Mouse (Mus musculus): Measurements from ENCODE around the gene Smarcd3.

Smarcd3 gene

DNA sequence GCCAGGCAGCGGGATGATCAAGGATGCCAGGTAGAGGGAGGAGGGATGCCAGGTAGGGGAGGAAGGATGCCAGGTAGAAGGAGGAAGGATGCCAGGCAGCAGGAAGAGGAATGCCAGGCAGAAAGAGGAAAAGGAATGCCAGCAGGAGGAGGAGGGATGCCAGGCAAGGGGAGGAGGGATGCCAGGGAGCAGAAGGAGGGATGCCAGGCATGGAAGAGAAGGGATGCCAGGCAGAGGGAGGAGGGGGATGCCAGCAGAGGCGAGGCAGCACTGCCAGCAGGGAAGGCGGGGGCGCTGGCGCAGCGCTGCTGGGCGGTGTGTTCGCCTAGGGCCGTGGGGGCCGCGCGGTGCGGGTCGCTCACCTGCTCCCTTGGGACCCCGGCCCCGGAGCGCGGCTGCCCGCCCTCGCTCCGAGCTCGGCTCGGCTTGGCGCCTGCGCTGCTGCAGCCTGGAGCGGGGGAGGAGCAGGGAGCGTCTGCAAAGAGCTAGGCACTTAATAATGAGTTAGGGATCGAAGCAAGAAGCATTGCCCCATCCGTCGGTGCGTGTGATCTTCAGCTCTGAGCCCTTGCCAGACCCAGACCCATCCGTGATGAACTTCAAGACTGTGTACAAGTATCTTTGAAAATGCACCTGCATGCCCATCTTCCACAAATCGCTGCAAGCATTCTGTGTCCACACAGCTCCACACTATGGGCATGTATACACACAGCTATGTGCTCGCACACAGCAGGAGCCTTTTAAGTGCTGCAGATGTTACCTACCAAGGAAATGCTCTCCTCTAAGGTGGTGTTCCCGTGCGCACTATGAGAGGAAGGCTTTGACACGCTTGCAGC, at the start of gene Smarcd3:
TSS of gene Smarcd3 (minus strand) at position 426 of the 836 bp plus-strand sequence.
- DNase-seq (ENCODE audit: low spot score in 2 of 2) = peak in 1 of 2 experiments; percentile 28

DNA sequence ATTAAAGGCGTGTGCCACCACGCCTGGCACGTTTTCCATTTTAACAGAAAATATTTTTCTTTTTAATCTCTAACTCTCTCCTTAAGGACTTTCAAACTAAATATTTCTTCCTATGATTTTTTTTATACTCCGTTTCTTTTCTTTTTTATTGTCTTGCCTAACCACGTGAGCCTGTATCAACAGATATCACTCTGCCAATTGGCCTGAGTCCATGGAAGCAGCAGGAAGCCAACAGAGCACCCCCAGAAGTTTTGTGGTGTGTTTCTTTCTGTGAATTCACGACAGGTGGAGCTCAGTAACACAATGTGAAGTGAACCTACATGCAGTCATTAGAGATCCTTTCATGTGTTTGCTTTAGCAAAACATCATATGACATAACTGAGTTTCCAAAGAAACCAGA, 37.2 kb upstream of the Smarcd3 start:
- DNase-seq (ENCODE audit: low spot score in 2 of 2) = no peak

DNA sequence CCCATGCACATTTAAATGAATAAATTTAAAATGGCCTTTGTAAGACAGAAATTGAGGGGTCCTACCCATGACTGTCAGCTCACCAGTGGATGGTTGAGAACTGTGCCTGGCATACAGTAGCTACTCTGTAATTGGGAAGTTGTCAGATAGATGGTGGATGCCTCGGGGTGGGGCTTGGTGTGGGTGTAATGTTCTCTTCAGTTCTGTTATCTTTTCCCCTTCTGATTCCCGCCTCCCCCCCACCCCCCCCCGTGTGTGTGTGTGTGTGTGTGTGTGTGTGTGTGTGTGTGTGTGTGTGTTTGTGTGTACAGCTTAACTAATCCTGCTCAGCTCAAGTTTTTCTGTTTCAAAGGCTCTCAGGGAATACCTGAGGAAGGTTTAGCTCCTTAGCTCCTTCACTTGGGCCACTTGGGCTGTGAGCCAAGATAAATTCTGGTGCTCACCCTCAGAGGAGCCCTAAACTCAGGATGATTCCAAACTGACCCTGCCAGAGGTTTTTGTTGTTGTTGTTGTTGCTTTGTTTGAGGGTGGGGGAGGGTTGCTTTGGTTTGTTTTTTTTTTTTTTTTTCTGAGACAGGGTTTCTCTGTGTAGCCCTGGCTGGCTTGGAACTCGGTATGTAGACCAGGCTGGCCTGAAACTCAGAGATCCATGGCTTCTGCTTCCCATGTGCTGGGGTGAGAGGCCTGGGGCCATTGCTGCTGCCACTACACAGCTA, 35.7 kb upstream of the Smarcd3 start:
- no peak for DNase-seq (ENCODE audit: low spot score in 2 of 2)

DNA sequence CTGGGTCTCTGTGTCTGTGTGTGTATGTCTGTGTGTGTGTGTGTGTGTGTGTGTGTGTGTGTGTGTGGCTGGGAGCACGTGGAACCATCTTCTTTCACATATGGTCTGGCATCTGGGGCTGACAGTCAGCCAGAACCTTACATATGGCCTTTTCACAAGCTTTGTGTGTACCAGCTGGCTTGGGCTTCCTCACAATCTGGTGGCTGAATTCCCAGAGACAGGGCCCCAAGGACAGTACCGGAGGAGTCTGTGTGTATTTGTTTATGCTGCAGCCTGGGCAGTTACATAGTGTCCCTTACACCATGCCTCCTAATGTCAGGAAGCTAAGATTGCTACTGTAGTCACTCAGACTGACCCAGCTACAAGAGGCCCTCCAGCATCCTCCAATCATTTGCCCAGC, 32.9 kb upstream of the Smarcd3 start:
- DNase-seq (ENCODE audit: low spot score in 2 of 2) = no peak

DNA sequence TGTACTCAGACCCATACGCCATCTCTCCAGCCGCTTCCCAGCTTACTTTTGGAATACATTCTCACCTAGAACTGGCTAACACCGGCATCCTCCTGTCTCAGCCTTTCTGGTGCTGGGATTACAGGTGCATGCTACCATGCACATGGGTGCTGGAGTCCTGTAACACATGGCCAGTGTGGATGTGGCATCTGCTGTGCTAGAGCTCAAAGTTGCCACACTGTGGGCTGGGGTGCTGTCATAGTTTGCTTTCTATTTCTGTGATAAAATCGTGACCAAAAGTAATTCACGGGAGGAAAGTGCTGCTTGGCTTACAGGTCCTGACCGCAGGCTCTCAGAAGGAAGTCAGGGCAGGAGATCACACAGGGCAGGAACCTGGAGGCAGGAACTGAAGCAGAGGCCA, 30.3 kb upstream of the Smarcd3 start:
- no peak for DNase-seq (ENCODE audit: low spot score in 2 of 2)

DNA sequence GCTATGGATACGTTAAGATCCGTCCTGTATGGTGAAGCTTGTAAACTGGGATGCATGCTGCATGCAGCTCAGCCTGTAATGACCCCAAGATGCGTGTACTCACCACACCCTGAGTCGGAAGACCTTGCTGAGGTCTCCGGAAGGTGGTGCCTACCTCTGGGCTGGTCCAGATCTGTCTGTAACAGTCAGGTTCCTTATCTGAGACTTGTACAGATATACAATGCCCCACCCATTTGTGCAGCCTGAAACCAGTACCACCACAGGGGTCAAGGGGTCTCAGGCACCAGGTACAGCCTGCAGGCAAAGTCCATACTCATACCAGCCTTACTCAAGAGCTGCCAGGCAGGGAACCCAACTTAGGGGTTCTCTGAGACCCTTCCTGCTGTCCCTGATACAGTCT, 28.6 kb upstream of the Smarcd3 start:
- DNase-seq (ENCODE audit: low spot score in 2 of 2) = peak in 1 of 2 experiments; percentile 6

DNA sequence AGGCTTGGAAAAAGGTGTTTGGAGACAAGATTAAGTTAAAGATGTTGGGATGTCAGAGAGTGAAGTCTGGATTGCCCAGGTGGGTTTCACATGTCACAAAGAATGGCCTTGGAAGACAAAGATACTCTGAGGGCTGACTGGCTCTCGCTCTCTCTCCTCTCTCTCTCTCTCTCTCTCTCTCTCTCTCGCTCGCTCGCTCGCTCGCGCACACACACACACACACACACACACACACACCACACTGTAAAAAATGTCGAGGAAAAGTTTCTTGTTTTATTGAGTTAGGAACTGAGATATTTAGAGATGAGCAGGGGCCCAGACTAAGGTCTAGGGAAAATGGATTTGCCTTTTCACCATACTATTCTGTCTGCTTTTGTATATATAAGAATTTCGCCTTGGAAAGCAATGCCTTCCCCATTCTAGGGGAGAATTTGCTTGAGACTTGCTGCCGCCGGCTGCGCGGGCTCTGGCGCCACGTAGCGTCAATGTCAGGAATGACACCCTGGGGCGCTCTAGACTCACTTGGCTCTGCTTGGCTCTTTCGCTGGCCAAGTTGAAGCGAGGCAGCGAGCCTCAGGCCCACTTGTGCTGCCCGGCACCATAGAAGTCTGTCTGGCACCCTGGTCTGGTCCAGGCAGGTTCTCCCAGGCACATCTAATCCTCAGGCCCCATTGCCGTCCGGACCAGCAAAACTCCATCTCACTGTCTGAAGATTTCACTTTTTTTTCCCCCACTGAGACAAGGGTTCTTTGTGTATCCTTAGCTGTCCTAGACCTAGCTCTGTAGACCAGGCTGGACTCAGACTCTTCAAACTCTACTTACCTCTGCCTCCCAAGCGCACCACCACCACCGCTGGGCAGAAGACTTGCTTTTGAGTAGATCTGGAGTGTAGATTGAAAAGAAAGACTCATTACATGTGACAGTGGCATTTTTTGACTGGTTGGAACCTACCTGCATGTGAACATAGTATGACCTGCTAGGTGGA, 27.8 kb upstream of the Smarcd3 start:
- DNase-seq (ENCODE audit: low spot score in 2 of 2) = peak; percentile 64 to 81

DNA sequence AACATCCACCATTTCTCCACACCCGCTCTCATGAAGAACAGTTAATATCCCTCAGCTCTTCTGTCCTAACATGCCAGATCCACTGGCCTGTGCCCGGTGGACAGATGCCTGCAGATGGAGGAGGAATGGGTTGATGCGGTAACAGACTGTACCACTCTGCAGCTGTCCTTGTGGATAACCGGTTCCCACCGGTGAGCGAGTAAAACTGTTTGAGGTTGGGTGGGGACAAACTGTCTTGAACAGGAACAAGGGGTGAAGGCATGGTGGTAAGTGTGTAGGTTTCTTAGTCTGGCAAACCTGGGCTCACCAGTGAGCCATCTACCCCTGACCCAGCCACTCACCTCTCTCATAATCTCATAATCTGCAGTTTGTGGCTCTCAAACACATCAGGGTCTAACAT, 27.1 kb upstream of the Smarcd3 start:
- DNase-seq (ENCODE audit: low spot score in 2 of 2) = no peak

DNA sequence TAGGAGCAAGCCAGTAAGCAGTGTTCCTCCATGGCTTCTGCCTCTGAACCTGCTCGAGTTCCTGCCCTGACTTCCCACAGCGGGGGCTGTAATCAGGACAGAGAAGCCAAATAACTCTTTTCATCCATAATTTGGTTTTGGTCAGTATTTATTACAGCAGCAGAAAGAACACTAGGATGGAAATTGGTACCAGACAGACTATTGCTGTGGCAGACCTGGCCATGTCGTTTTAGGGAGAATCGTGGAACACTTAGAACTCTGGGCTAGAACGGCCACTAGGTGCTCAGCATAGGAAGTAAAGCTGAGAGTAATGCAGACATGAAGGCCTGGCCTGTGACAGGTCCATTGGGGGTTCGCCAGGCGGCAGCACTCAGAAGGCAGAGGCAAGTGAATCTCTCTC, 25.5 kb upstream of the Smarcd3 start:
- no peak for DNase-seq (ENCODE audit: low spot score in 2 of 2)

DNA sequence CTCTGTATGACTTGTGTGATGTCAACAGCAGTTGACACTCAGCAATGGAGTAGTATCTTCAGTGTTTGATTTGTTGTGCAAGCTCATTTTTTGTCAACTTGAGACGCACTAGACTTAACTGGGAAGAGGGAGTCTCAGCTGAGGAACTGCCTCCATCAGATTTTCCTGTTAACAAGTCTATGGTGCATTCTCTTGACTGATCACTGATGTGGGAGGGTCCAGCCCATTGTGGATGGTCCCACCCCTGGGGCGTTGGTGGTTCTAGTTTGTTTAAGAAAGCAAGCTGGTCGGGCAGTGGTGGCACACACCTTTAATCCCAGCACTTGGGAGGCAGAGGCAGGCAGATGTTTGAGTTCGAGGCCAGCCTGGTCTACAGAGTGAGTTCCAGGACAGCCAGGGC, 25.0 kb upstream of the Smarcd3 start:
- DNase-seq (ENCODE audit: low spot score in 2 of 2) = no peak

DNA sequence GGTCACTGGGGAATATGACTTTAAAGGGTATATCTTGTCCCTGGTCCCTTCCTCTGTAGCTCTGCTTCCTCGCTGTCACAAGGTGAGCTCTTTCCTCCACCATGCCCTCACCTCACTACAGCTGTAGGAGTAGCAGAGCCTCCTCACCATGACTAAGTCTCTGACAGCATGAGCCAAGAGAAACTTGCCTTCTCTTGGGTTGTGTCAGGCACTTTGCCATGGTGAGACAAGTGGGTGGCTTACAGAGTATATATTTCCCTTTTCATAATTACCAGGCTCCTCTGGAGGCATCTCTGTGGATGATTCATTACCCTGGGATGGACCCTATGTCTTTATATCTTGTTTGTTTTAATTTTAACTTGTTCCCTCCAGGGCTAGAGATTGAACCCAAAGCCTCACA, 21.2 kb upstream of the Smarcd3 start:
- DNase-seq (ENCODE audit: low spot score in 2 of 2) = no peak

DNA sequence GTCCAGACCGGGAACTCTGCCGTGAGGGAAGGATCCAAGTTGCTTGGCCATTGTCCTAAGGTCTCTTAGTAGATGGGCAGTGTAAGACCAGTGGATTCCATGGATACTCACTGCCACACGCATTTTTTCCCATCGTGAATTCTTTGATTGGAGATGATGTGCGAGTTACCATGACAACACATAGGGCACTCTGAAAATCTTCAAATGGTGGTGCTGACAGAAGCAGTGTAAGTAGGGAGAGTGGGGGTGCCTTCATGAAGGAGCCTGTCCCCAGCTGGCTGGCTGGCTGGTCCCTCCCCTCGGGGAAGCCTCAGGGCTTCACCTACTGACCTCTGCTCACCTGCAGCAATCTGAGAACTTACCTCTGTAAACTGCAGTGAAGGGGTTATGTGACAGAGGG, 14.9 kb upstream of the Smarcd3 start:
- no peak for DNase-seq (ENCODE audit: low spot score in 2 of 2)

DNA sequence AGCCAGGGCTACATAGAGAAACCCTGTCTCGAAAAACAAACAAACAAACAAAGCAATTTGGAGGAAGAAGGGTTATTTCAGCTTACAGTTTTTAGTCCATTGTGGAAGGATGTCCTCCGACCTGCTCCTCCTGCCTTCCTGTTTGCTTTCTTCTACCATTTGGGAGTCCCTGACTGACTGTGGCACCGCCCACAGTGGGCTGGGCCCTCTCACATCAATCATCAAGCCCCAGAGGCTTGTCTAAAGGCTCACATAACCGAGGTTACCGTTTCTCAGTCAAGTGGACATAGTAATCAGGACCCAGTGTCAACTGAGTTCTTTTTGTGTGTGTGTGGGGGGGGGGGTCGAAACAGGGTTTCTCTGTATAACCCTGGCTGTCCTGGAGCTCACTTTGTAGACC, 13.9 kb upstream of the Smarcd3 start:
- no peak for DNase-seq (ENCODE audit: low spot score in 2 of 2)

DNA sequence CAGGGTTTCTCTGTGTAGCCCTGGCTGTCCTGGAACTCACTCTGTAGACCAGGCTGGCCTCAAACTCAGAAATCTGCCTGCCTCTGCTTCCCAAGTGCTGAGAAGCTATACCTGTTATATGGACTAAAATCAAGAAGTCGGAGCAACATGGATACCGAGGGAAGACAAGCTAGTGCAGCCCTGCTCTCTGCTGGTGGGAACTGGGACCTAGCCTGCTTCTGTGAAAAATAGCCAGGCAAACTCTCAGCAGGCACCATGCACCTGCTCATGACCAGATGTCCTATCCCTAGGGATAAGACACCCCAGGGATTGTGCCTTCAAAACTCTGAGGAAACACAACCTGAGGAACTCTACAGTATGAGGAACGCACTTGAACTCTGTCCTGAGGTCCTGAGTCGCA, 12.8 kb upstream of the Smarcd3 start:
- DNase-seq (ENCODE audit: low spot score in 2 of 2) = no peak

DNA sequence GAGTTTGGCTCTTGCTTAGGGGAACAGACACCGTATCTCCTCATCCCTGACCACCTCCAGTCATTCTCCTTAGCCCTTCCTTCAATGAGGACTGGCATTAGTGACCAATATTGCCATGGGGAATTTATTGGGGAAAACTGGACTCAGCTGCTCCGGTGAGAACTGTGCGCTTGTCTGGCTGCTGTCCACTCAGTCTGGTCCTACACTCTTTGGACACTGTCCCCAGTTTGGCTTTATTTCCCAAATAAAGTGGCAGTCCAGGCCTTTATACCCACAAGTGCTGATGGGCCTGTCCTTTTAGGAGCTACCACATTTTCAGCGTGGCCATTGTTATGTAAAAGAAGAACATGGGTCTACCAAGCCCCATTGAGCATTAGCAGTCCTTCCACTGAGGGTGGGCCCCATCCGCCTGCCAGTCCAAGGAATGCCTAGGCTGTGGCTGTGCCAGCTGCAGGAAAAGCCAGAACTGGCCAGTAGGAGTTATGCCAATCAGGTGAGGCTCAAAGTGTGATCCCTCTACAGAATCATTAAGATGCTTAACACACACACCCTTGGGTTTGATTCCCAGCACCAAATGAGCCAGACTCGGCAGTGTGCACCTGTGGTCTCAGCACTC, 11.4 kb upstream of the Smarcd3 start:
- no peak for DNase-seq (ENCODE audit: low spot score in 2 of 2)

DNA sequence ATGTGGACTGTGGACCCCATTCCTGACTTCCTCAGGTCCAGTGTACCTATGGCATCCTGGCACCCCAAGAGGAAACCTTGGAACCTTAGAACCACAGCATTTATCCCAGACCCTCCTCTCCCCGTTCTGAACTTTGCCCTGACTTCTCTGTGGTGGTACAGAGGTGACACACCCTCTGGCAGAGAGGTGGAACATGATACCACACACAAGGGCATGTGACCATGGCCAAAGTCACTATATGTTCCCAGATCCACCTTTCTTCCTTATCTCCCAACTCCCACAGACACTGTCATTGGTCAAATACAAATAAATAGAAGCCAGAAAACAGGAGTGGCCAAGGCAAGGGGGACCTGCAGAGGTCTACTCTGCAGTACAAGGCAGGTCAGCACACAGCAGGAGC, 10.9 kb upstream of the Smarcd3 start:
- DNase-seq (ENCODE audit: low spot score in 2 of 2) = no peak

DNA sequence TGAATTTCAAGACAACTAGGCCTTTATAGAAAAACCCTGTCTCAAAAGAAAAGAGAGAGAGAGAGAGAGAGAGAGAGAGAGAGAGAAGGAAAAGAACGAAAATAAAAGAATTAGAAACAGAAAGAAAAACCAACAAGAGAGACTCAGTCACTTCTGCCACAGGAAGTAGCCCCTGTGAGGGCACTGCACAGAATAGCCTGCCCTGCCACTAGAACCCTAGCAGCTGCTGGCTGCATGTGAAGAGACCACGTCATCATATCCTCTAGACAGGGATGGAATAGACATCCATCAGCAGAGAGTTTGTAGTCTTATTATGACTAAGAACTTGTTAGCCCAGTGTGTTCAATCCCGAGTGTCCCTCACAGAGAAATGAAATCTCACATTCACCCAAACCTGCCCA, 5.5 kb upstream of the Smarcd3 start:
- DNase-seq (ENCODE audit: low spot score in 2 of 2) = no peak

DNA sequence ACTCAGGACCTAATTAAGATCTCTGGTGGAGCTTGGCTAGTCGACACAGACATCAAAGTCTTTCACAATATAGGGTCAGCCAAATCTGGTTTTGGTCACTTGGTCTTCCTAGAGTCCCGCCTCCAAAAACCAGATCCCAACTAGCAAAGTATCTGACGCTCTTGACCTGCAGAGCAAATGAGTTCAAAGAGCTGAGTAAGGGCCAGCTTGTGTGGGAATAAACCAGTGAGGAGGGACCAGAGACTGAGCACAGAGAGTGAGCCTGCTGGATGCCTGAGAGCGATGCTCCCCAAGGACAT, 560 bp upstream of the Smarcd3 start:
- DNase-seq (ENCODE audit: low spot score in 2 of 2) = no peak

DNA sequence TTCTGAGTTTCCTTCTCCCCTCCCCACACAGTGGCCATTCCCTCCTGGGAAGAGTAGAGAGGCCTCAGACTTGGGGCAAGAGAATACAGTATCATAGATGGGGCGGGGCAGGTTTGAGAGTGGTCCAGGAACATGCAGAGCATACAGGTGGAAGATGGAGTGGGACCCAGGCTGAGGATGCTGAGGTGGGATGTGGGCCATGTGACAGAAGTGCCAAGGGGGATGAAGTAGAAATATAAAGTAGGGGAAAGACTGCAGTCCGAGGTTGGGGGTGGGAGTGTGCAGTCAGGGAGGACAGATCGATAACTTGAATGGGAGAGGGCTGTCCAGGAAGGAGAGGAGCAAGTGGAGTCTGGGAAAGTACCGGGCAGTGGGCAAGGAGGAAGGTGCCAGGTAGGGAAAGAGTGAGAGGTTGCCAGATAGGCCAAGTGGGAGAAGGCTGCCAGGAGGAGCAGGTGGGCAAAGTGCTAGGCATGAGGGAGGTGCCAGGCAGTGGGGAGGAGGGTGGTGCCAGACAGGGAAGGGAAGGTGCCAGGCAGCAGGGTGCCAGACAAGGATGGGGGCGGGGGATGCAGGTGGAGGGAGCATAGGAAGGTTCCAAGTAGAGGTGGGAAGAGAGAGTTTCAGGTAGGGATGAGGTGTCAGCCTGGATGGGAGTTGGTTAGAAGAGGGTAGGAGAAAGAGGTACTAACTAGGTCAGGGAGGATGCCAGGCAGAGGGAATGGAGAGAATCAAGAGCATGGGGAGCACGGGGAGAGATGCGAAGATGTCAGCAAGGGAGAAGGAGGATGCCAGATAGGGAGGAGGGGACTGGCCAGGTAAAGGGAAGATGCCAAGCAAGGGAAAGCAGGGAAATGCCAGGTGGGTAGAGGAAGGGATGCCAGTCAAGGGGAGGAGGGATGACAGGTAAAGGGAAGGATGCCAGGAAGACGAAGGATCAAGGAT, 898 bp downstream of the Smarcd3 start:
- no peak for DNase-seq (ENCODE audit: low spot score in 2 of 2)

DNA sequence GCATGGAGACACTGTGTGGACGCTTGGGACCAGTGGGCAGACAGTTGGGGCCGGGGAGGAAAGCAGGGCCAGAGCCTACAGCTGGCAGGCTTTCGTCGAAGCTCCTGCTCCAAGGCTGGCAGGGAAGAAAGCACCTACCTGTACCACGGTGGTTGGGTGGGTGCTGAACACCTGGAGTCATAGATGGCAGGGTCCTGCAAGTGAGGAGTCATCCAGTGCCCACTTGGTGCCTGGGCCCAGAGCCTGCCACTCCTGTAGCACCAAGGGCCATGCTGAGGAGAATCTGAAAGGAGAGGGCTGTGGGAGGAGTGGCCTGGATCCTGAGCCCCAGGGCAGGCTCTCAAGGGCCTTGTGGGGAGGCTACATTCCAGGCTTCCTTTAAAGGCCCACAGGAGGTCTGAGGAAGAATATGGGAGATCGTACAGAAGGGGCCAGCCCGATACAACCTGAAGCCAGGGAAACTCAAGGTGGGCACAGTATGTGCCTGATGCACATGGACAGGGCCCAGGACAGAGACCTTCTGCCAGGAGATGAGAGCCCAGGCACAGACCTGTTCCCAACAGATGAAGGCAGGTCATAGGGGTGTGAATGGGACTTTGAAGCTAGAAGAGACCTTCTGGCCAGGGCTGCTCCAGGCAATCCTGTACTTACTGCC, 1.7 kb downstream of the Smarcd3 start:
- no peak for DNase-seq (ENCODE audit: low spot score in 2 of 2)

Data from urinary bladder, adult 18-20 months (tissue).